Mouse (Mus musculus) MEL (cell line): Measurements from ENCODE around the gene Aqp6. TPM values are rescaled to one million over a fixed set of nuclear protein-coding genes. Genes with fewer than 3 reads are reported as not detected.

ENCODE experiments used
- DNase-seq: peaks from one replicate; pipeline ENCODE4 v3.0.0; 2011; ENCODE audit warnings: low read depth, low spot score
- H3K27ac ChIP-seq: 2 replicates; pipeline ENCODE4 v1.5.1; 2012; ENCODE audit warnings: low read depth, mild to moderate bottlenecking, control low read depth, low read length, moderate library complexity; ENCODE audit not compliant: control insufficient read depth
- H3K27me3 ChIP-seq, 2 experiments: fragments of 150-350 bp in 1 of 2; sonication (generic) in 1 of 2; 2 replicates each; pipeline ENCODE4 v1.6.1; 2012; ENCODE audit warnings: low read length in 2 of 2, mild to moderate bottlenecking in 2 of 2, improper control_type of control experiment in 1 of 2, moderate library complexity in 1 of 2; ENCODE audit not compliant: insufficient read depth in 2 of 2, control insufficient read depth in 1 of 2
- H3K36me3 ChIP-seq, 2 experiments: 2 replicates each; pipeline ENCODE4 v1.6.1; 2012 to 2014; ENCODE audit warnings: low read length in 2 of 2, improper control_type of control experiment in 1 of 2, inconsistent platforms in 1 of 2, mild to moderate bottlenecking in 1 of 2; ENCODE audit not compliant: insufficient read depth in 2 of 2, control insufficient read depth in 1 of 2
- H3K4me1 ChIP-seq, 2 experiments: fragments of 150-350 bp in 1 of 2; sonication (generic) in 1 of 2; 2 replicates each; pipeline ENCODE4 v1.6.1; 2012; ENCODE audit warnings: low read length in 2 of 2, improper control_type of control experiment in 1 of 2, mild to moderate bottlenecking in 1 of 2; ENCODE audit not compliant: insufficient read depth in 2 of 2, control insufficient read depth in 1 of 2
- H3K4me3 ChIP-seq, 2 experiments: fragments of 150-350 bp in 1 of 2; sonication (generic) in 1 of 2; 2 replicates each; pipeline ENCODE4 v1.5.1; 2012; ENCODE audit warnings: low read depth in 2 of 2, low read length in 2 of 2, mild to moderate bottlenecking in 2 of 2, moderate library complexity in 2 of 2, control low read depth in 1 of 2, improper control_type of control experiment in 1 of 2; ENCODE audit not compliant: control insufficient read depth in 1 of 2, insufficient read depth in 1 of 2
- H3K79me2 ChIP-seq: 2 replicates; pipeline ENCODE4 v1.6.1; 2012; ENCODE audit warnings: mild to moderate bottlenecking, low read length, moderate library complexity; ENCODE audit not compliant: control insufficient read depth, poor library complexity, insufficient read depth
- H3K9ac ChIP-seq: 2 replicates; pipeline ENCODE4 v1.6.1; 2012; ENCODE audit warnings: low read depth, mild to moderate bottlenecking, control low read depth, low read length, moderate library complexity; ENCODE audit not compliant: control insufficient read depth, poor library complexity, severe bottlenecking
- H3K9me3 ChIP-seq: fragments of 150-350 bp; sonication (generic); replicated peaks from 2 replicates; pipeline ENCODE4 v1.6.1; 2012; ENCODE audit warnings: mild to moderate bottlenecking, low read length, improper control_type of control experiment, moderate library complexity; ENCODE audit not compliant: insufficient read depth
- BHLHE40 ChIP-seq: IDR thresholded peaks from 2 replicates; pipeline ENCODE4 v1.6.1; 2012; ENCODE audit warnings: low read depth, mild to moderate bottlenecking, inconsistent platforms, low read length, improper control_type of control experiment, borderline replicate concordance
- CHD1 ChIP-seq: IDR thresholded peaks from 2 replicates; pipeline ENCODE4 v1.6.1; 2012; ENCODE audit warnings: low read depth, mild to moderate bottlenecking, inconsistent platforms, low read length, improper control_type of control experiment
- CTCF ChIP-seq, 3 experiments: IDR thresholded peaks in 2 of 3; conservative IDR thresholded peaks in 1 of 3; 2 replicates each; pipeline ENCODE4 v1.5.1; 2011 to 2012; ENCODE audit warnings: low read length in 3 of 3, low read depth in 2 of 3, mild to moderate bottlenecking in 2 of 3, improper control_type of control experiment in 1 of 3, inconsistent platforms in 1 of 3, mixed read lengths in 1 of 3, moderate library complexity in 1 of 3; ENCODE audit not compliant: control insufficient read depth in 1 of 3, insufficient read depth in 1 of 3, poor library complexity in 1 of 3, severe bottlenecking in 1 of 3
- EP300 ChIP-seq, 2 experiments: IDR thresholded peaks; 2 replicates each; pipeline ENCODE4 v1.6.1; 2011; ENCODE audit warnings: improper control_type of control experiment in 2 of 2, low read length in 2 of 2, low read depth in 1 of 2, mild to moderate bottlenecking in 1 of 2
- GATA1 ChIP-seq: IDR thresholded peaks from 2 replicates; pipeline ENCODE4 v1.6.1; 2011; ENCODE audit warnings: low read depth, low read length, improper control_type of control experiment
- HCFC1 ChIP-seq: IDR thresholded peaks from 2 replicates; pipeline ENCODE4 v1.6.1; 2012; ENCODE audit warnings: low read depth, mild to moderate bottlenecking, inconsistent platforms, low read length, improper control_type of control experiment, moderate library complexity
- KAT2A ChIP-seq: conservative IDR thresholded peaks from 2 replicates; pipeline ENCODE4 v1.6.1; 2012; ENCODE audit warnings: low read depth, low read length, improper control_type of control experiment, inconsistent platforms
- MAFK ChIP-seq: IDR thresholded peaks from 2 replicates; pipeline ENCODE4 v1.6.1; 2011; ENCODE audit warnings: low read depth, mild to moderate bottlenecking, low read length, improper control_type of control experiment, borderline replicate concordance
- MAZ ChIP-seq: IDR thresholded peaks from 2 replicates; pipeline ENCODE4 v1.6.1; 2012; ENCODE audit warnings: low read depth, mild to moderate bottlenecking, inconsistent platforms, low read length, improper control_type of control experiment
- MXI1 ChIP-seq: IDR thresholded peaks from 2 replicates; pipeline ENCODE4 v1.6.1; 2011; ENCODE audit warnings: mild to moderate bottlenecking, low read depth, low read length, improper control_type of control experiment
- MYB ChIP-seq: IDR thresholded peaks from 2 replicates; pipeline ENCODE4 v1.6.1; 2011; ENCODE audit warnings: mild to moderate bottlenecking, low read depth, low read length, improper control_type of control experiment
- POLR2AphosphoS5 ChIP-seq: IDR thresholded peaks from 2 replicates; pipeline ENCODE4 v1.6.1; 2012; ENCODE audit warnings: low read depth, borderline replicate concordance, mild to moderate bottlenecking, inconsistent platforms, low read length, moderate library complexity, mixed read lengths
- RAD21 ChIP-seq: IDR thresholded peaks from 2 replicates; pipeline ENCODE4 v1.6.1; 2011; ENCODE audit warnings: mild to moderate bottlenecking, low read depth, low read length, improper control_type of control experiment
- SIN3A ChIP-seq: IDR thresholded peaks from 2 replicates; pipeline ENCODE4 v1.6.1; 2012; ENCODE audit warnings: low read length, improper control_type of control experiment, inconsistent platforms
- SMC3 ChIP-seq: IDR thresholded peaks from 2 replicates; pipeline ENCODE4 v1.6.1; 2011; ENCODE audit warnings: low read depth, low read length, improper control_type of control experiment
- TAL1 ChIP-seq: IDR thresholded peaks from 2 replicates; pipeline ENCODE4 v1.6.1; 2012; ENCODE audit warnings: mild to moderate bottlenecking, inconsistent platforms, low read length, moderate library complexity, mixed read lengths
- ZC3H11A ChIP-seq: IDR thresholded peaks from 2 replicates; pipeline ENCODE4 v1.6.1; 2012; ENCODE audit warnings: low read depth, mild to moderate bottlenecking, inconsistent platforms, low read length, improper control_type of control experiment
- ZNF384 ChIP-seq: IDR thresholded peaks from 2 replicates; pipeline ENCODE4 v1.6.1; 2012; ENCODE audit warnings: low read depth, mild to moderate bottlenecking, inconsistent platforms, low read length, improper control_type of control experiment
- polyA plus RNA-seq, 2 experiments: library from polyadenylated mRNA; stranded (reverse) in 1 of 2; unstranded in 1 of 2; fragments of >175 nt in 1 of 2; fragments of >200 nt in 1 of 2; gene quantifications; 2 replicates each; pipeline versions ENCODE4 v1.2.1 to v1.2.4; 2012; ENCODE audit warnings: low replicate concordance in 2 of 2, low read depth in 1 of 2; ENCODE audit not compliant: insufficient read length in 2 of 2, insufficient read depth in 1 of 2, missing spikeins in 1 of 2
- total RNA-seq: library from RNA; depleted of rRNA; stranded (reverse); fragments of 300-350 nt; gene quantifications from 2 replicates; pipeline ENCODE4 v1.2.3, GENCODE M21; 2012

The Aqp6 gene
- total and polyA plus RNA-seq, 3 experiments, result not detected

- no peak overlapping the region for H3K27ac ChIP-seq
- no peaks in the 10 kb centered on the region for H3K27me3 ChIP-seq
- peaks cover under 1% of the 10 kb centered on the region for H3K79me2 ChIP-seq
- no peaks in the 10 kb centered on the region for H3K9me3 ChIP-seq
- H3K9ac ChIP-seq, result no peak overlapping the region
- no peaks in the 10 kb centered on the region for H3K4me1 ChIP-seq
- peaks cover 0 to 58% of the 10 kb centered on the region in 2 experiments; a peak in 2 of 4 replicates for H3K36me3 ChIP-seq
- no peak for DNase-seq
- TF ChIP-seq SIN3A (no peak), TAL1 (no peak)
- TF ChIP-seq, all 39 proteins: peak for 0
- H3K4me3 ChIP-seq, result no peak overlapping the region
Measured at GRCm38 (mm10) chr15:99638124-99638485, 36.9 kb downstream of the Aqp6 start.

DNA sequence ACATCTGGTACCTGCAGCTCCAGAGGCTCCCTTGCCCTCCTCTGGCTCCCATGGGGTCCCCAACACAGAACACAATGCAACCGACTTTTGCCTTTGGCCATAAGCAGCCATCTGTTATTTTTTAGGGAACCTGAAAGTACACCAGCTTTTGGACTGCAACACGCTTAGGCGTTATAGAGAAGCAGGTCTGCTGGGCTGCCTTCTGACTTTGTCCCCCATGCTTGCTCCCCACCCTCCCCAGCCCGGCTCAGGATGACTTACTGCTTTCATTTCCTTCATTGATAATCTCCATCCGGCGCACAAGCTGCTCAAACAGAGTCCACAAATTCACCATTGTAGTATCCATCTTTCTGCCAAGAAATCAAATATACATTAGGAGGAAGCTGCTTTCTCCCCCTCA, 41.4 kb downstream of the Aqp6 start:
- H3K9me3 ChIP-seq, result no peaks in the 10 kb centered on the region
- no peak overlapping the region for H3K9ac ChIP-seq
- H3K27ac ChIP-seq, result no peak overlapping the region
- no peak for DNase-seq
- peaks cover 0 to 32% of the 10 kb centered on the region in 2 experiments; a peak in 2 of 4 replicates for H3K36me3 ChIP-seq
- H3K4me3 ChIP-seq, result no peak overlapping the region
- no peaks in the 10 kb centered on the region for H3K27me3 ChIP-seq
- no peak for TF ChIP-seq HCFC1
- no peak for TF ChIP-seq CTCF (IDR thresholded peaks at IDR 0.05 in 2 of 3, conservative IDR thresholded peaks at IDR 0.05 in 1 of 3; ENCODE audit: control insufficient read depth in 1 of 3, insufficient read depth in 1 of 3, low read depth in 2 of 3, low read length in 3 of 3, poor library complexity in 1 of 3, severe bottlenecking in 1 of 3)
- TF ChIP-seq ZNF384, result no peak
- TF ChIP-seq MAFK, result no peak
- no peak for TF ChIP-seq CHD1
- TF ChIP-seq POLR2AphosphoS5, result no peak
- TF ChIP-seq KAT2A, result no peak
- no peak for TF ChIP-seq SMC3
- TF ChIP-seq MYB, result no peak
- TF ChIP-seq RAD21, result no peak
- no peak for TF ChIP-seq MXI1
- no peak for TF ChIP-seq ZC3H11A
- no peak for TF ChIP-seq TAL1
- TF ChIP-seq MAZ, result no peak
- no peak for TF ChIP-seq GATA1
- no peak for TF ChIP-seq EP300 (IDR thresholded peaks at IDR 0.05; ENCODE audit: low read depth in 1 of 2, low read length in 2 of 2)
- TF ChIP-seq BHLHE40, result no peak
- peaks cover 37% of the 10 kb centered on the region for H3K79me2 ChIP-seq
- H3K4me1 ChIP-seq, result 0 out of 4 replicates have a peak, but pooled peaks cover 0 to 3% of the 10 kb centered on the region in 2 experiments
